Mouse (Mus musculus): Measurements from ENCODE around the gene Fam98a.

DNA sequence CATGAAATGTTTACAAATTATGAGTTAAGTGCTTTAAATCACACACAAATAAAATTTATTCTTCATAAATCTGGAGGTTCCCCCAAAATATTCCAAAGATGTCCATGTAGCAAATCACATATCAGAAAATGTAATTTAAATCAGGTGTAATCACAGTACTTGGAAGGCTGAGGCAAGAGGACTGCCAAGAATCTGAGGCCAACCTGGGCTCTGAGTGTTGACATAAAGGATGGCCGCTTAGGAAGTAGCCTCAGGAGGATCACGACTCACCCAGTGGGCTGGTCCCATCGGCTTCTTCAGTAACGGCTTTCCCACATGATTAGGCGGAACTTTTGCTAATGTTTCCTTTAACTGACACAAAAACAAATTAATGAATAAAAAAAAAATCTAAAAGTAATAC lies 11.9 kb downstream of the Fam98a start:
- TF ChIP-seq CTCF (IDR thresholded peaks at IDR 0.05; ENCODE audit: low read depth, low read length) = no peak
- no peak for TF ChIP-seq GATA1 (IDR thresholded peaks at IDR 0.05; ENCODE audit: borderline replicate concordance, low read length)
- TF ChIP-seq POLR2AphosphoS5 (IDR thresholded peaks at IDR 0.05; ENCODE audit: insufficient replicate concordance, low read depth, low read length) = no peak
- TF ChIP-seq GATA2 (IDR thresholded peaks at IDR 0.05; ENCODE audit: borderline replicate concordance, low read depth, low read length) = no peak
- TF ChIP-seq TAL1 (conservative IDR thresholded peaks at IDR 0.05; ENCODE audit: low read depth, low read length) = no peak
